Mouse (Mus musculus) intestine, embryonic 15.5 days (tissue): ENCODE data around the gene Tmem179b. TPM values are rescaled to one million over a fixed set of nuclear protein-coding genes. Genes with fewer than 3 reads are reported as not detected.

Experiments
- ATAC-seq: fragments of 200-750 bp; cut with Nextera tagmentation; 2 replicates; pipeline ENCODE4 v1.8.0; 2017; ENCODE audit warnings: moderate TSS enrichment, moderate library complexity
- H3K27ac ChIP-seq: fragments of 300-500 bp; sonication (generic); 2 replicates; pipeline ENCODE4 v1.5.1; 2015; ENCODE audit warnings: mild to moderate bottlenecking, inconsistent platforms
- H3K27me3 ChIP-seq: fragments of 300-500 bp; sonication (generic); replicated peaks from 2 replicates; pipeline ENCODE4 v1.6.1; 2015; ENCODE audit warnings: inconsistent platforms
- H3K36me3 ChIP-seq: fragments of 300-500 bp; sonication (generic); 2 replicates; pipeline ENCODE4 v1.6.1; 2015; ENCODE audit warnings: inconsistent platforms
- H3K4me1 ChIP-seq: fragments of 300-500 bp; sonication (generic); replicated peaks from 2 replicates; pipeline ENCODE4 v1.6.1; 2015; ENCODE audit warnings: inconsistent platforms
- H3K4me2 ChIP-seq: fragments of 300-500 bp; sonication (generic); replicated peaks from 2 replicates; pipeline ENCODE4 v1.6.1; 2015; ENCODE audit warnings: mild to moderate bottlenecking, inconsistent platforms
- H3K4me3 ChIP-seq: fragments of 300-500 bp; sonication (generic); replicated peaks from 2 replicates; pipeline ENCODE4 v1.5.1; 2015; ENCODE audit warnings: inconsistent platforms
- H3K9ac ChIP-seq: fragments of 300-500 bp; sonication (generic); 2 replicates; pipeline ENCODE4 v1.6.1; 2015; ENCODE audit warnings: inconsistent platforms
- H3K9me3 ChIP-seq: fragments of 300-500 bp; sonication (generic); 2 replicates; pipeline ENCODE4 v1.6.1; 2016; ENCODE audit warnings: inconsistent platforms
- WGBS: fragments of 180-500 bp; shearing (Covaris S2); methylation state at CpG from one replicate; pipeline ENCODE4 v1.1.7; 2015; 5-methylcytosine and 5-hydroxymethylcytosine counted together
- polyA plus RNA-seq: library from polyadenylated mRNA; unstranded; fragments of >200 nt; fragmentation: Nextera tagmentation; extraction: Ambion mirVana; gene quantifications from 2 replicates; pipeline ENCODE4 v1.2.1, GENCODE M21; 2015

The Tmem179b gene
- polyA plus RNA-seq, 1 experiment from 2014 or later: 90.4 TPM

GRCm38 (mm10) chr19:8724392-8724791, 49.9 kb downstream of the Tmem179b start:
- Histone ChIP-seq H3K27me3 (no peaks in the 10 kb centered on the region), H3K9ac (peak overlapping the region; percentile 76), H3K4me3 (peak overlapping the region; percentile 66), H3K9me3 (no peaks in the 10 kb centered on the region), H3K4me1 (peaks cover 17% of the 10 kb centered on the region), H3K27ac (peak overlapping the region; percentile 81; the same call in 1 of the 2 replicates), H3K4me2 (peak overlapping the region; percentile 64), H3K36me3 (peaks cover 16% of the 10 kb centered on the region)
- WGBS: 0% methylated on average over 2 of the region's 2 CpGs
- ATAC-seq: no peak

DNA sequence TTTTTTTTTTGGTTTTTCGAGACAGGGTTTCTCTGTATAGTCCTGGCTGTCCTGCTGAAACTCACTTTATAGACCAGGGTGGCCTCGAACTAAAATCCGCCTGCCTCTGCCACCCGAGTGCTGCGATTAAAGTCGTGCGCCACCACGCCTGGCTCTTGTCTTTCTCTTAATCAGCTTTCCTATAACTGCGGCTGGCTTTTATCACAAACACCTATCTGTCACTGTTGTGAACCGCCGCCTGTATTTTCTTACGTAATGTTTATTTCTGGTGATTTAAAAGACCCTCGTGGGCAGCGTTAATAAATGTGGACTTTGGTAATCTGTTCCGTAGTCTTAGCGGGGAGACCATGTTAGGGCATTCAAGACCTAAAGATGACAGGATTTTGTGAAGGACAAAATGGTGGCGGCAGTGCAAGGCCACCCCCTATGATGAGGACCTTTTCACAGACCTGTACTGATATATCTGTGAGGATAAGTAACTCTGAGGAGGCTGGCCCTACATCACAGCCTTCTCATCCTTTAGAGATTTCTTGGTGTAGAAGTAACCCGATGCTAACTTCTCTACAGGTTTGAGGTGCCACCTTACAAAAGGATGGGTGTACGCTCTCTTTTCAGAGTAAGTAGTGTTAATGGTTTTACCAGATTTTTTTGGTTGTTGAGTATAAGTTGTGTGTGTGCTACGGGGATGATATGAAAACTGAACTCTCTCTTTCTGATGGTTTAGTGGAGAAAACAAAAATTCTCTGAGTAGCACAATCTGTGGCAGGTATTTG, 50.5 kb downstream of the Tmem179b start:
- Histone ChIP-seq H3K4me3 (peak overlapping the region; percentile 66), H3K27ac (peak overlapping the region; percentile 81), H3K36me3 (peaks cover 16% of the 10 kb centered on the region), H3K4me1 (peaks cover 17% of the 10 kb centered on the region), H3K9ac (peak overlapping the region; percentile 76), H3K9me3 (no peaks in the 10 kb centered on the region), H3K4me2 (peak overlapping the region; percentile 64), H3K27me3 (no peaks in the 10 kb centered on the region)
- 0% methylated on average over 20 of the region's 20 CpGs for WGBS
- ATAC-seq: no peak

DNA sequence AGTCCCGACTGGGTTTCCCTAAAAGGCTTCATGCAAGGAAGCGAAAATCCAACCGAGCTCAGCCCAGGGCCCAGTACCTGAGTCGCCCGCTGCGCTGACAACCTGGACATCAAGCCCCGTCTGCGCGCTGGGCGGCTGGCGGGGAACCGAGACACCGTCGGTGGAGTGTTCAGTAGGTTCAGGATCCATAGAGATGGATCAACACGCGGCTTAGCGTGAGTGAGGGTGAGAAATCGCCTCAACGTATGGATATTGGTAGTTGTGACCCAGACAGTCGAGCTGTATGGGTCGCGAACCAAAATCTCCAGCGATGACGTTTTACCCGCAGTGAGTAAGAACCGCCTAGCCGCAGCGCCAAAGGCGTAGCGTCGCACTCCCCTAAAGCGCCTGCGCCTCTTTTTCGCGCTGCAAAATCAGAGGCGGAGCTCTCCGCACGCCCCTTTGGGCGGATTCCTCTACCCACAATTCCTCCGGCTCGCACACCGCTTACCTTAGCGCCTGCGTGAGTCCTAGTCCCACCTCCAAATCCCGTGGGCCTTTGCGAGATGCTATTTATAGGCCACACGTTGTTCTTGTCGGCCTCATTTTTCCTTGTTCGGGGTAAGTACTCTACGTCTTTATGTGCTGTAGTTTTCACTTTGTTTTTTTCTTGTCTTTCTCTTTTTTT, 51.2 kb downstream of the Tmem179b start, which contains the start of gene Slc3a2:
Gene Slc3a2 (minus strand): TSS at position 463 of the 667 bp plus-strand sequence.
- Histone ChIP-seq H3K9me3 (no peaks in the 10 kb centered on the region), H3K27me3 (no peaks in the 10 kb centered on the region), H3K4me1 (peaks cover 17% of the 10 kb centered on the region), H3K36me3 (peaks cover 16% of the 10 kb centered on the region), H3K4me2 (peak within 1 kb of the TSS; percentile 64), H3K27ac (peak within 1 kb of the TSS; percentile 99), H3K9ac (peak within 1 kb of the TSS; percentile 91), H3K4me3 (peak within 1 kb of the TSS; percentile 66)
- under 1% methylated on average over 50 of the region's 50 CpGs for WGBS
- ATAC-seq: peak; percentile 95

- peak overlapping the region; percentile 60 for H3K4me2 ChIP-seq
- ATAC-seq: no peak
- under 1% methylated on average over 5 of the region's 5 CpGs for WGBS
- peak overlapping the region; percentile 99 for H3K27ac ChIP-seq
- no peaks in the 10 kb centered on the region for H3K27me3 ChIP-seq
- H3K9me3 ChIP-seq: no peaks in the 10 kb centered on the region
- H3K9ac ChIP-seq: peak overlapping the region; percentile 91
- peaks cover 17% of the 10 kb centered on the region for H3K4me1 ChIP-seq
- peaks cover 16% of the 10 kb centered on the region for H3K36me3 ChIP-seq
- peak overlapping the region; percentile 66 for H3K4me3 ChIP-seq
These were observed 51.7 kb downstream of the Tmem179b start for GRCm38 (mm10) chr19:8722559-8722906.

Other genes starting within 250 kb of the Tmem179b start
- 0.05 TPM in 1 of 2 replicates, not detected in the other for gene Slc22a8, start 183.2 kb downstream of the Tmem179b start, polyA plus RNA-seq
- gene Slc22a6, start 156.4 kb downstream of the Tmem179b start, polyA plus RNA-seq: 0.05 TPM in 1 of 2 replicates, not detected in the other
- 0.64 and 1.1 TPM in 2 replicates for gene Chrm1, start 110.7 kb downstream of the Tmem179b start, polyA plus RNA-seq
- 161 and 163 TPM in 2 replicates for gene Slc3a2, start 51.1 kb downstream of the Tmem179b start, polyA plus RNA-seq
- gene Wdr74, start 38.6 kb downstream of the Tmem179b start, polyA plus RNA-seq: 77.3 and 88.5 TPM in 2 replicates
- 1.8 TPM in 2 replicates for gene 1700092M07Rik, start 33.7 kb downstream of the Tmem179b start, polyA plus RNA-seq
- gene Stx5a, start 33.1 kb downstream of the Tmem179b start, polyA plus RNA-seq: 119 and 121 TPM in 2 replicates
- 143 and 146 TPM in 2 replicates for gene Nxf1, start 17.4 kb downstream of the Tmem179b start, polyA plus RNA-seq
- 164 and 177 TPM in 2 replicates for gene Tmem223, start 3.5 kb downstream of the Tmem179b start, polyA plus RNA-seq
- gene Taf6l, start 11.9 kb upstream of the Tmem179b start, polyA plus RNA-seq: 25.2 and 26.9 TPM in 2 replicates
- gene Polr2g, start 24.1 kb upstream of the Tmem179b start, polyA plus RNA-seq: 137 and 147 TPM in 2 replicates
- gene Zbtb3, start 28.1 kb upstream of the Tmem179b start, polyA plus RNA-seq: 4.0 and 4.6 TPM in 2 replicates
- gene Ttc9c, start 44.9 kb upstream of the Tmem179b start, polyA plus RNA-seq: 48.2 and 49.3 TPM in 2 replicates
- gene Hnrnpul2, start 45.5 kb upstream of the Tmem179b start, polyA plus RNA-seq: 5.1 and 5.4 TPM in 2 replicates
- not detected in 2 replicates for gene AC129217.1, start 55.3 kb upstream of the Tmem179b start, polyA plus RNA-seq
- gene Bscl2, start 63.0 kb upstream of the Tmem179b start, polyA plus RNA-seq: 40.6 and 48.3 TPM in 2 replicates
- 16.0 and 17.3 TPM in 2 replicates for gene Gng3, start 64.7 kb upstream of the Tmem179b start, polyA plus RNA-seq
- 1.6 and 2.0 TPM in 2 replicates for gene Lrrn4cl, start 76.3 kb upstream of the Tmem179b start, polyA plus RNA-seq
- gene Ubxn1, start 97.0 kb upstream of the Tmem179b start, polyA plus RNA-seq: 163 and 167 TPM in 2 replicates
- gene Uqcc3, start 106.5 kb upstream of the Tmem179b start, polyA plus RNA-seq: 62.7 and 63.9 TPM in 2 replicates
- gene Lbhd1, start 109.3 kb upstream of the Tmem179b start, polyA plus RNA-seq: 72.5 and 95.3 TPM in 2 replicates
- not detected in 2 replicates for gene Gm49403, start 109.5 kb upstream of the Tmem179b start, polyA plus RNA-seq
- 86.5 and 95.2 TPM in 2 replicates for gene 1810009A15Rik, start 114.4 kb upstream of the Tmem179b start, polyA plus RNA-seq
- not detected in 2 replicates for gene Gm49416, start 114.5 kb upstream of the Tmem179b start, polyA plus RNA-seq
- gene Ints5, start 118.5 kb upstream of the Tmem179b start, polyA plus RNA-seq: 40.0 and 41.5 TPM in 2 replicates
- 92.6 and 93.3 TPM in 2 replicates for gene Ganab, start 123.6 kb upstream of the Tmem179b start, polyA plus RNA-seq
- 40.0 and 44.7 TPM in 2 replicates for gene B3gat3, start 145.9 kb upstream of the Tmem179b start, polyA plus RNA-seq
- 2.7 and 3.3 TPM in 2 replicates for gene Rom1, start 154.9 kb upstream of the Tmem179b start, polyA plus RNA-seq
- 24.2 and 28.4 TPM in 2 replicates for gene Eml3, start 155.1 kb upstream of the Tmem179b start, polyA plus RNA-seq
- gene Mta2, start 167.4 kb upstream of the Tmem179b start, polyA plus RNA-seq: 130 and 139 TPM in 2 replicates
- gene Tut1, start 179.4 kb upstream of the Tmem179b start, polyA plus RNA-seq: 29.7 and 30.4 TPM in 2 replicates
- 436 and 453 TPM in 2 replicates for gene Eef1g, start 192.6 kb upstream of the Tmem179b start, polyA plus RNA-seq
- gene Ahnak, start 214.8 kb upstream of the Tmem179b start, polyA plus RNA-seq: 22.4 and 25.0 TPM in 2 replicates